13 mouse cellular contexts compared by ENCODE assay signal in the genomic region with DNA sequence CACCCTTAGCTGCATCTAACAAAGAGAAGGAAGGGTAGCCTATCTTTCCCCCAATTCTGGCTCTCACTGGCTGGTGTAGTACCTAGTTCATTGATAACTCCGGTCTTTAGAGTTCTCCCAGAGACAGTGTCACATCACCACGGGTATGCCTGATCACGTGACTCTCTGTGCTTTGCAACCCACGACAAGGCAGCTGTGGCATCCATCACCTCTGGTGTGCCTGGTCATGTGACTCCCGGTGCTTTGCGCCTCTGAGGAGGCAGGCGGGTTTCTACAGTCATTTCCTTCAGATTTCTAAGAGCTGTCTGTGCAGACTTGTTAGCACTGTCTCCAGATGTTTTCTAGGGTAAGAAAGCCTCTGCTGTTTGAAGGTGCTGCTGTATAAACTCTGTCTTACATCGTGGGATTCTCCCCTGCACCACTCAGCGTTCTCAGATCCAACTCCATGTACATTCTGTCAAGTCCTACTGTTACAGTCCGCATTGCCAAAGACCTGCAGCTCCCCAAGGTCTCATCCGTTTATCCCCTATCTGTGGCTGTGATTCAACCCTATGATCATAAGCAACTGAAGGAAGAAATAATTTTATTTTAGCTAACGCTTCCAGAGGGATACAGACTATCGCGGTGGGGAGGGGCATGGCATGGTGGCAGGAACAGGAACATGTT.
"Had no signal": no experiment of that assay in that cellular context is flagged by ENCODE, and none has a peak within 500 bp of the region (broad histone marks: within the 10 kb centered on the region; RNA-seq: fewer than 3 reads in every experiment).

No protein-coding gene starts in this region.

- DNase-seq: kidney, adult 8-10 months; kidney, postnatal 10 days; kidney, postnatal 36 days; layer of hippocampus, postnatal 36 days; left cerebral cortex, postnatal 4 days; liver, postnatal 0 days; lung, embryonic 14.5 days; midbrain, embryonic 14.5 days; right cerebral cortex, adult 18-20 months; right cerebral cortex, postnatal 14 days; right cerebral cortex, postnatal 4 days; thymus, adult 18-20 months; thymus, postnatal 14 days had no signal
